Mouse (Mus musculus) heart, embryonic 10.5 days (tissue): Measurements from ENCODE around the gene Rps12-ps3. TPM values are rescaled to one million over a fixed set of nuclear protein-coding genes. Genes with fewer than 3 reads are reported as not detected.

Experiments
- DNase-seq: peaks from one replicate; pipeline ENCODE4 v3.0.0-alpha.2; 2017; ENCODE audit warnings: low spot score
- H3K27ac ChIP-seq: fragments of 300-500 bp; sonication (generic); 2 replicates; pipeline ENCODE4 v1.5.1; 2016; ENCODE audit warnings: mild to moderate bottlenecking
- H3K27me3 ChIP-seq: fragments of 300-500 bp; sonication (generic); 2 replicates; pipeline ENCODE4 v1.6.1; 2016; ENCODE audit warnings: mild to moderate bottlenecking; ENCODE audit not compliant: poor library complexity, insufficient read depth, severe bottlenecking
- H3K36me3 ChIP-seq: fragments of 300-500 bp; sonication (generic); 2 replicates; pipeline ENCODE4 v1.6.1; 2016; ENCODE audit warnings: mild to moderate bottlenecking, moderate library complexity
- H3K4me1 ChIP-seq: fragments of 300-500 bp; sonication (generic); 2 replicates; pipeline ENCODE4 v1.6.1; 2016; ENCODE audit warnings: mild to moderate bottlenecking
- H3K4me3 ChIP-seq: fragments of 300-500 bp; sonication (generic); 2 replicates; pipeline ENCODE4 v1.5.1; 2016; ENCODE audit warnings: mild to moderate bottlenecking, moderate library complexity
- H3K9me3 ChIP-seq: fragments of 300-500 bp; sonication (generic); 2 replicates; pipeline ENCODE4 v1.6.1; 2016; ENCODE audit warnings: mild to moderate bottlenecking, moderate library complexity
- WGBS: fragments of 180-500 bp; shearing (Covaris S2); methylation state at CpG from one replicate; pipeline ENCODE4 v1.1.7; 2016; 5-methylcytosine and 5-hydroxymethylcytosine counted together
- polyA plus RNA-seq: library from polyadenylated mRNA; unstranded; fragments of >200 nt; fragmentation: Nextera tagmentation; extraction: Ambion mirVana; gene quantifications from 2 replicates; pipeline ENCODE4 v1.2.1, GENCODE M21; 2016

Rps12-ps3 gene
- polyA plus RNA-seq, 1 experiment from 2014 or later: 8.9 TPM

DNA sequence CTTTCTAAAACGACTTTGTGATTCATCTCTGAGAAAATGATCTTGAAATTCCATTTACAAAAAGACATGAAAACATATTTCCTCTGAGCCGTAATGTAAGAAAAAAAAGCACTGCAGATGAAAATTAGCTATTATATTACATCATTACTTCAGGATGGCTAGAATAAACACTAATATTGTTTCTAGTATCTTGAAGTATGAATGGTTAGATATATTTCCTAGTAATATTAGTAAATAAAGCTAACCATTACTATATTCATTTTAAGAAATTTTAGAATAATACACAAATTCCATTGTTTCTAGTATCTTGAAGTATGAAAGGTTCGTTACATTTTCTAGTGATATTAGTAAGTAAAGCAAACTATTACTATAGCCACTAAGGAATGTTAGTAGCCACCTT, 17.8 kb downstream of the Rps12-ps3 start:
- Histone ChIP-seq H3K27ac (no peak overlapping the region), H3K4me1 (peaks cover 31% of the 10 kb centered on the region), H3K36me3 (peaks cover 3% of the 10 kb centered on the region; the same call in 1 of the 2 replicates), H3K4me3 (no peak overlapping the region), H3K27me3 (no peaks in the 10 kb centered on the region), H3K9me3 (no peaks in the 10 kb centered on the region)
- WGBS: 85% methylated on average over 3 of the region's 3 CpGs
- no peak for DNase-seq

DNA sequence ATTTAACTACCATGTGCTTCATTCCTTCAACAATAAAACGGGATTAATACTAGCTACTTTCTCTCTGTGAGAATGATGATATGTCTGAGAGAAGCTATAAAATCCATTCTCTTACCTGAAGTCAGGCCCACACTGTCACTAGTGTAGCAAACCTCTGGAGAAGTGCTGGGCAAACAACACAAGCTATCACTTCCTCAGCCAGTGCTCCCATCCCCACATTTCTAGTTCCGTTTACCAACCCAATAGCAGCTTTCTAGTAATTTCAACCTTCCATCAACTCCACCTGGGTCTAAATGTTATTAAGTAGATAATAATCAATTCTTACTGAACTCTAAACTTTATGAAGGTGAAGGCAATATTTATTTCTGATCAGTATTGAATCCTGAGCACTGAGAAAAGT, 20.9 kb downstream of the Rps12-ps3 start:
- Histone ChIP-seq H3K4me3 (peak overlapping the region; percentile 88), H3K4me1 (peaks cover 38% of the 10 kb centered on the region), H3K36me3 (no peaks in the 10 kb centered on the region), H3K27ac (no peak overlapping the region), H3K27me3 (peaks cover 3% of the 10 kb centered on the region), H3K9me3 (no peaks in the 10 kb centered on the region)
- DNase-seq: no peak
- WGBS: 48% methylated on average over 2 of the region's 2 CpGs

DNA sequence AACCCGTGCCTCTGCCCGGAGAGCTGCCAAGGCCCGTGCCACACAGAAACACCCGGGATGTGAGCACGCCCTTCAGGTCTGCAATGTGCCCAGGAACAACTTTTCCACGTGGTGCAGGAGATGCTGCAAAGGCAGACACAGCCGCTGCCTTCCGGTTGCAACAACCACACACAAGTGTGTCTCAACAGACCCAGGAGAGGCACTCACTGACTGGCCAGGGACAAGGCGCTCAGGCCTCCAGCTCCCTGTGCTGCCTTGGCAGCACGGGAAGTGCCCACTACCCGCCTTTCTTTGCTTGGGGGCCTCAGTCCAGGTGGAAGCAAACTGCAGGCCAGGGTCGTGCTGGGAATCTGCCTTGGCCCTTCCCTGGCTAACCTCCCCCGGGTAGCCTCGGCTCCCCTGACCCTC, 22.2 kb downstream of the Rps12-ps3 start:
- peak; percentile 85 for DNase-seq
- Histone ChIP-seq H3K27me3 (peaks cover 15% of the 10 kb centered on the region), H3K4me1 (peaks cover 38% of the 10 kb centered on the region), H3K36me3 (no peaks in the 10 kb centered on the region), H3K4me3 (peak overlapping the region; percentile 88), H3K27ac (peak overlapping the region; percentile 97), H3K9me3 (no peaks in the 10 kb centered on the region)
- WGBS: 0% methylated on average over 14 of the region's 14 CpGs

DNA sequence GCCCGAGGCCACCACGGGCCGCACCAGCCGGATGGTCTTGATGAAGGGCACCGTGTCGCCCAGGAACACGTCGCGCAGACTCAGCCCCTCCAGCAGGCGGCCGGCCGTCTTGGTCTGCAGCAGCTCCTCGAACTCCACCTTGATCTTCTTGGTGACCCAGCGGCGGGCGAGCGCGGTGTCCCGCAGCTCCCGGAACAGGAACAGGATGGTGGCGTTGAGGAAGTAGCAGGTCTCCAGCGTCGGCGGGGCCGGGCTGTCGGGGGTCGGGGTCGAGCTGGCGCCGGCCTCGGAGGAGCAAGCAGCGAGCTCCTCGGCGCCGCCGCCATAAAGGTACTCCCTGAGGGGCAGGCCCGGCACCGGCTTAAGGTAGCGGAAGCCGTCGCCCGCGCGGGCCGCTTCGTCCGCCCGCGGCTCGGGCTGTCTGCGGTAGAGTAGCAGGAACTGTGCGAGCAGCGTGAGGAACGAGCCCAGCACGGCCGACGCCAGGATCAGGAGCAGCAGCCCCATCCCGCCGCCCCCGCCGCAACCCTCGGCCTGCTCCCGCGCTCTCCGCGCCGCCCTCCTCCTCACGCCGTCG, 23.1 kb downstream of the Rps12-ps3 start:
- peaks cover 24% of the 10 kb centered on the region for H3K27me3 ChIP-seq
- H3K36me3 ChIP-seq: no peaks in the 10 kb centered on the region
- peak overlapping the region; percentile 88 for H3K4me3 ChIP-seq
- no peaks in the 10 kb centered on the region for H3K9me3 ChIP-seq
- DNase-seq: peak; percentile 86
- peak overlapping the region; percentile 97 for H3K27ac ChIP-seq
- H3K4me1 ChIP-seq: peaks cover 38% of the 10 kb centered on the region
- under 1% methylated on average over 65 of the region's 70 CpGs for WGBS

DNA sequence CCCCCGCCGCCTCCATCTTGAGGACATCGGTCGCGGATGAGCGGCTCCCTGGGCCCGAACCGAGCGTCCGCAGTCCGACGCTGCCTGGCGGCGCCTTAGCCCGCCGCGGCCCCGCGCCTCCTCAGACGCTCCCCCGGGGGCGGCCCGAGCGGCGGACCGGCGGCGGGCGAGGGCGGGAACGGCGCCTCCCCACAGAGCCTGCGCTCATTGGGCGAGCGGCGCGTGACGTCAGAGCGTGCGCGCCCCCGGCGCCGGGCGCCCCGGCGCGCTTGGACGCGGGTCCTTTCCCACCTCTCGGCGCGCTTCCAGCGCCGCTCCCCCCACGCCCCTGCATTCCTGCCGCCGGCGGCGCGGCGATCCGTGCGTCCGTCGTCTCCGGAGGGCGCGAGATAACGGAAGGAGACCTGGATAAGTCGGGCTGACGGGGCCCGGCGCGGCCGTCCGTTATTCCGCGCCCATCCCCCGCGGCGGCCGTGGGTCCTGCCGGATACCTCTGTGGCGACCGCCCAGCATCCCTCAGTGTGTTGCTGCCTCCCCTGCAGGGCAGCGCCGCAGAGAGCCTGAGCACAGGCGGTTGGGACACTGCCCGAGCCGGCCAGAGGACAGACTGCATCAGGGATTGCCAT, 23.7 kb downstream of the Rps12-ps3 start, which contains the start of gene Pdzd8:
Gene Pdzd8 (minus strand): TSS at position 123 of the 626 bp plus-strand sequence.
- peak within 1 kb of the TSS; percentile 88 for H3K4me3 ChIP-seq
- peaks cover 30% of the 10 kb centered on the region for H3K27me3 ChIP-seq
- H3K36me3 ChIP-seq: no peaks in the 10 kb centered on the region
- no peaks in the 10 kb centered on the region for H3K9me3 ChIP-seq
- WGBS: under 1% methylated on average over 89 of the region's 91 CpGs
- H3K27ac ChIP-seq: peak within 1 kb of the TSS; percentile 97
- DNase-seq: peak; percentile 93
- H3K4me1 ChIP-seq: peaks cover 38% of the 10 kb centered on the region

DNA sequence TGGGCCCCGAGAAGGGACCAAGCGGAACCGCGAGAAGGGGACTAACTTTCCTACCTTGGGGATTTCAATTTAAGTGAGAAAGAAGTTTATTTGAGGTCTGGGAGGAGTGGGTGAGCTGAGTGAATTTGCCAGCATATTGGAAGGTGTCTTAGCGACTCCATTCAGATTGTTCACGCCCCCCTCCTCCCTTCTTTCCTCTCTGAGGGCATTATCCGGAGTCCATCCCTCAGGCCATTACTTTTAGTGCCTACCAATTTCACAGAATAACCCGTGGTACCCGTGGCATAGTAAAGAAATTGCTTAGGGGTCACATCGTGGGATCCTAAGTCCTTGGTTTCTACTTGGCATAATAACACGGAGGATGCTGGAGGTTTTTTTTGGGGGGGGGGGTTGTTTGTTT, 24.2 kb downstream of the Rps12-ps3 start:
- peak; percentile 72 for DNase-seq
- no peaks in the 10 kb centered on the region for H3K36me3 ChIP-seq

DNA sequence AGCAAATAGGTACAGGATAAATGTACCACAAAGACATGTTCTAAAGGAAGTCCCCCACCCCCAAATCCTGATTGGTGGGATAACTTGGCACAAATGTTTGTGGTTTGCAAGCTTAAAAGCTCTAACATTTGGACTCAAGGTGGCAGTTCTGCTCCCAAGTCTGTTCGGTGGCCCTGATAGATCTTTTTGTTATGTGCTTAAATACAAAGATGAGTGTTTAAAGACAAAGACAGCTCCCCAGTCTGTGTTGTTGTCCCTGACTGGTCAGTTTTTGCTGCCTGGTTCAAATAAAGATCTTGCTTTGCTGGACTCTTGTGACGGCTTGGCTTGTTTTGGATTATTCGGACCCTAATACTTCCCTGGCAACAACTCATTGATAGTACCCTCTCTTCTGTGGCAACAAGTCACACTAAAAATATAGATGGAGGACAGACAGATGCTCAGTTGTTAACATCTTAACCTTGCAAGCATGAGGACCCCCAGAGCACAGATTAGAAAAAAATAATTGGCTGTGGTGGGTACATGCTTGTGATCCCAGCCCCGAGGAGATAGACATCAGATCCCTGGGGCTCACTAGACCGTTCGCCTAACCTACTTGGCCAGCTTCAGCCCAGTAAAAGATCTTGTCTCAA, 27.4 kb downstream of the Rps12-ps3 start:
- DNase-seq: no peak
- no peaks in the 10 kb centered on the region for H3K9me3 ChIP-seq
- H3K27me3 ChIP-seq: peaks cover 62% of the 10 kb centered on the region
- H3K4me1 ChIP-seq: peaks cover 20% of the 10 kb centered on the region
- WGBS: 86% methylated on average over 6 of the region's 6 CpGs
- no peak overlapping the region for H3K4me3 ChIP-seq
- H3K36me3 ChIP-seq: no peaks in the 10 kb centered on the region
- no peak overlapping the region for H3K27ac ChIP-seq

More for the DNA sequence above, 24.2 kb downstream of the Rps12-ps3 start:
- Histone ChIP-seq H3K27me3 (peaks cover 34% of the 10 kb centered on the region), H3K27ac (peak overlapping the region; percentile 97), H3K9me3 (no peaks in the 10 kb centered on the region), H3K4me3 (peak overlapping the region; percentile 88), H3K4me1 (peaks cover 34% of the 10 kb centered on the region)
- 4% methylated on average over 11 of the region's 11 CpGs for WGBS

DNA sequence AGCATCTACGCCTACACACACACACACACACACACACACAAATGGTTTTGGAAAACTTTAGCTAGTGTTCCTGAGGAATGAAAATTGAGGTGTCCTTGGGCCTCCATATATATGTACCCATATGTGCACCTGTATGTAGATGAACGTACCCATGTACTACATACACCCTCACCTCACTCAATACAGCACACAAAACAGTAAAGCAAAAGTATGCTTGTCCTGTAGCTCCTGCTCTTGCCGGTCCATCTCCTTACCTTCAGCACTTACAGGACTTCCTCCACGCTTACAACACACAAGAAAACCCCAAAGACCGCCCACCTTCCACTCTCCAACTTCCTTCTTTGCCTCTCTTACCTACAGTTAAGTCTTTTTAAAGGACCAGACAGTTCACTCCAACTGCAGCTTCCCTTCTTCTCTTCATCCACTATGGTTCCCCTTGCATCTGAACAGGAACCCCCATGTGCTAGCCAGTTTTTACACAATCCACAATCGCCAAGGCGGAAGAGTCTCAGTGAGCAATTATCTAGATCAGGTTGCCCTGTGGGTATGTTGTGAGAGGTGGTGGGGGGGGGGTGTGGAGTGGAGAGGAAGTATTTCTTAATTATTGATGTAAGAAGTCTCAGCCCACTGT, 28.3 kb downstream of the Rps12-ps3 start:
- no peak overlapping the region for H3K4me3 ChIP-seq
- DNase-seq: no peak
- 84% methylated on average over 7 of the region's 7 CpGs for WGBS
- no peaks in the 10 kb centered on the region for H3K36me3 ChIP-seq
- H3K27ac ChIP-seq: no peak overlapping the region
- peaks cover 22% of the 10 kb centered on the region for H3K4me1 ChIP-seq
- H3K9me3 ChIP-seq: no peaks in the 10 kb centered on the region
- H3K27me3 ChIP-seq: peaks cover 62% of the 10 kb centered on the region

DNA sequence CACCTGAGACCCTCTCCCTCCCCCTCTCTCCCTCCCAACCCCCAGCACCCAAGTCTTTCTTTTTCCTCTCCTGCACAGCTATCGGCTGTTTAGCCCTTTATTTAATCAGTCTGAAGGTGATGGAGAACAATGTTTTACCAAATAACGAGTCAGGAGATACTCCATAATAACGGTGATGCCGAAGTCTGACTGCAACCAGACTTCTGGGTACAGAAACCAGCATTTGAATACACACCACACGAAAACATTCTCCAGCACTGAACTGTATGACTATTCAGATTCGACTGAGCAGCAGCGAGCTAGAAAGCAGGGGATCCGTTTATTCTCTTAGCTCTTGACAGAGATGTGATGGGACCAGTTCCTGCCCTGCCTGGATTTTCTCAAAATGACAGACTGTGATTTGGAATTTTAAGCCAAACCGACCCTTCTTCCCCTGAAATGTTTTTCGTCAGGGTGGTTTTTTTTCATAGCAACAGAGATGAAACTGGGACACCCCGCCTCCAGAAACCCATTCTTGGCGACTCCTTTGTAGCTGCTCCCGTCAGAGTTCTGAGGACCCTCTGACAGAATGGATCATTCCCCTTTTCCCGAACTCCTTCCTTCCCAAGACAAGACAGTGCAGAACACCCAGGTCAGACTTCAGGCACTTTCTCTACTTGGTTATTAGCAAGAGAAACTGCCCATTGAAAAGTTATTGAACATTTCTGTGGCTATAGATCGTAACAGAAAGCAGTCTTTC, 29.2 kb downstream of the Rps12-ps3 start:
- Histone ChIP-seq H3K9me3 (no peaks in the 10 kb centered on the region), H3K27me3 (peaks cover 62% of the 10 kb centered on the region), H3K27ac (no peak overlapping the region), H3K4me3 (no peak overlapping the region), H3K4me1 (peaks cover 19% of the 10 kb centered on the region), H3K36me3 (no peaks in the 10 kb centered on the region)
- WGBS: 43% methylated on average over 15 of the region's 15 CpGs
- no peak for DNase-seq

DNA sequence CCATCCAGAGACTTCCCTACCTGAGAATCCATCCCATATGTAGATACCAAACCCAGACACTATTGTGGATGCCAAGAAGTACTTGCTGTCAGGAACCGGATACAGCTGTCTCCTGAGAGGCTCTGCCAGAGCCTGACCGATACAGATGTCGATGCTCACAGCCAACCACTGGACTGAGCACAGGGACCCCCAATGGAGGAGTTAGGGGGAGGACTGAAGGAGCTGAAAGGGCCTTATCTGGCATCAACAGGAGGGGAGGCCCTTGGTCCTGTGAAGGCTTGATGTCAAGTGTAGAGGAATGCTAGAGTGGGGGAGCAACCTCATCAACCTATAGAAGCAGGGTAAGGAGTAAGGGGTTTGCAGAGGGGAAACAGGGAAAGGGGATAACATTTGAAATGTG, 30.7 kb downstream of the Rps12-ps3 start:
- no peak overlapping the region for H3K4me3 ChIP-seq
- peaks cover 25% of the 10 kb centered on the region for H3K4me1 ChIP-seq
- peak; percentile 76 for DNase-seq
- no peak overlapping the region for H3K27ac ChIP-seq
- WGBS: 26% methylated on average over 3 of the region's 3 CpGs
- no peaks in the 10 kb centered on the region for H3K36me3 ChIP-seq
- no peaks in the 10 kb centered on the region for H3K9me3 ChIP-seq
- peaks cover 61% of the 10 kb centered on the region for H3K27me3 ChIP-seq

DNA sequence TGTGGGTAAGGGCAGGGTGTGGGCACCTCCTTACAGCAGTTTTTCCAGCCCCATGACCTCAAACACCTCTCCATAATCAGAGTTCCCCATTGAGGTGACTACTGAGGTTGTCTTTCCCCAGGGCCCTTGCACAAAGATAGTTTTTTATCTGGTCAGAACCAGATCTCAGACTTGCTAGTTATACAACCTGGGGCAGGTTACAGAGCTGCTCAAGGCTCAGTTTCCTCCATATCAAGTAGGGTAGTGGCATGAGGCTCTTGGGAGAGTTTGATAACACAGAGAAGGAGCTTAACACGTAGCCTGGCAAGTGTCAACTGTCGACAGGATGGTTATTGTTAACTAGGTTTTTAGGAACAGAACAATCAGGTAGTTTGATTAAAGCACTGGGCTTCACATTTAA, 32.8 kb downstream of the Rps12-ps3 start:
- WGBS: 16% methylated on average over 2 of the region's 2 CpGs
- DNase-seq: peak; percentile 74
- H3K27me3 ChIP-seq: peaks cover 46% of the 10 kb centered on the region

DNA sequence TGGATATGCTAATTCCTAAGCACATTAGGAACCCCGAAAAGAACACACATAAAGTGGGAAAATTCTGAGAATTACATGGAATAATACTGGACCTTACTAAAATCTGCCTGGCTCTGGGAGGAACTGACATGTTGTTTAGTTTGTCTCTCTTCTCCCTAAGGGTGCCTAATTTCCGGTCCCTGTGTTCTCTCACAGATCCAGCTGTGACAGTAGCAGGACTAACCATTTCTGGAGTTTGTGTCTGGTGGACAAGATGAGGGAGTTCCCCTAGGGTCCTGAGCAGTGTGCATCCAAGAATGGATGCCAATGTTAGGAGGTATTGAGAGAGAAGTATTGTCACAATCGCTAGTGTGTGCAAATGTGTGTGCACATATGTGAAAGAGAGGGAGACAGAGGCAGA, 34.3 kb downstream of the Rps12-ps3 start:
- H3K27me3 ChIP-seq: peaks cover 42% of the 10 kb centered on the region
- peak overlapping the region; percentile 22; the same call in 1 of the 2 replicates for H3K27ac ChIP-seq
- 81% methylated on average over 3 of the region's 3 CpGs for WGBS

More for the DNA sequence above, 32.8 kb downstream of the Rps12-ps3 start:
- H3K27ac ChIP-seq: no peak overlapping the region
- H3K9me3 ChIP-seq: no peaks in the 10 kb centered on the region
- no peaks in the 10 kb centered on the region for H3K36me3 ChIP-seq
- no peak overlapping the region for H3K4me3 ChIP-seq
- H3K4me1 ChIP-seq: peaks cover 25% of the 10 kb centered on the region

More for the DNA sequence above, 34.3 kb downstream of the Rps12-ps3 start:
- Histone ChIP-seq H3K9me3 (no peaks in the 10 kb centered on the region), H3K4me3 (peak overlapping the region; percentile 8; the same call in 1 of the 2 replicates), H3K36me3 (no peaks in the 10 kb centered on the region), H3K4me1 (peaks cover 25% of the 10 kb centered on the region)
- DNase-seq: peak; percentile 51
